Mouse (Mus musculus) testis, postnatal 14 days (tissue): ENCODE measurements at regions not wholly inside any gene's neighbourhood (a gene's known extent, or its start where the extent isn't known, plus 50 kb on each side); places are given as distances from the start of the nearest gene placed in this dataset.

Source experiments
- DNase-seq: peaks from one replicate; pipeline ENCODE4 v3.0.0; 2021; ENCODE audit warnings: low spot score

DNA sequence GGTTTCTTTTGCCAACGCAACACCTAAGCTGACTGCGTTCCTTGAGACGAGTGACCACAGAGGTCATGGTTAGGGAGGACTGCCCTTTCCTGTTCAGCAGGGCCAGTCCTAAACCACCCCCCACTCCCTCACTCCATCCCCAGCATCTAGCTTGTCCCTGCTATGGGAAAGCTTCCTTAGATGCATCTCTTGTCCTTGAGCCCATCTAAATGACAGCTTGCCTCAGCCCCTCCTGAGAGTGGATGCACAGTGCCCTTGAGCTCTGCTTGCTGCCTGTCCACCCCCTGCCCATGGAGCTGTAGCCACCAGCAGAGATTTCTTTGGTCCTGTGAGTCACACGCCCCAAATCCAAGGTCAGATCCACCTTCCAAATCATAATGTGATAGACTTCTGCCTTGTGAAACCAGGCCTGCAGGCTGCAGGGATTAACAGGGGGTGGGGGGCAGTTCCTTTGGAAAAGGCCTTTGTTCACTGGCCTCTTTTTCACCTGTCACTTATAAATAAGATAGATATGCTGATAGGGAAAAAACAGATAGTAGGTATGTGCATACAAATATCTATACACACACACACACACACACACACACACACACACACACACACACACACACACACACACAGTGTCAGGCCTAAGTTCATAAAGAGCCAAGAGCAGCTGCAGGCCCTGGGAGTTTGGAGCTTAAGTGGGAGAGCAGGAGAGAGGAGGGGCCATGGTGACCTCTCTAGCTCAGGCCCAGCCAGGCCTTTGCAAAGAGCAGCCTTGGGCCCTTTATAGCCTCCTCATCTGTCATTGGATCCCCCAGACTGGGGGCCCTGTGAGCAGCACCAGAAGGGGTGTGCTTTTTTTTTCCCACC, 56.4 kb upstream of the Adra2c start:
- DNase-seq, result no peak

- no peak for DNase-seq
Measured at GRCm38 (mm10) chr5:35216271-35216670, 61.8 kb upstream of the Adra2c start.

- no peak for DNase-seq
Measured at GRCm38 (mm10) chr5:35215480-35216195, 62.5 kb upstream of the Adra2c start.

DNA sequence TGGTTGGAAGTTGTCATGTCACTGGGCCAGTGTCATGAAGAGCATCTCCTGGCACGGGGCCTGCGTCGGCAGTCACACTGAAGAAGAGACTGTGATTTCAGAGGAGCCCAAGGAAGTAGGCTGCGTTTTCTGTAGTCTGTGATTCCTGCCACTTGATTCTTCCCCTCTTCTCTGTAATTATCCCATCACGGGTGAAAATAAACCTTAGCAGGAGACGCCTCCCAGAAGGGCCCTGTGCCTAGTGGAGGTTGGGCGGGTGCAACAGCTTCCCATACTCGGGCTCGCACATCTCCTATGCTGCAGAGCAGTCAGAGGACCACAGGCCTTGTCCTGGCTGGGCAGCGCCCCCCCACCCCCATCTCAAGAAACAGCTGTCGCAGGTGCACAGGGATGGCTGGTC, 63.1 kb upstream of the Adra2c start:
- DNase-seq, result no peak

DNA sequence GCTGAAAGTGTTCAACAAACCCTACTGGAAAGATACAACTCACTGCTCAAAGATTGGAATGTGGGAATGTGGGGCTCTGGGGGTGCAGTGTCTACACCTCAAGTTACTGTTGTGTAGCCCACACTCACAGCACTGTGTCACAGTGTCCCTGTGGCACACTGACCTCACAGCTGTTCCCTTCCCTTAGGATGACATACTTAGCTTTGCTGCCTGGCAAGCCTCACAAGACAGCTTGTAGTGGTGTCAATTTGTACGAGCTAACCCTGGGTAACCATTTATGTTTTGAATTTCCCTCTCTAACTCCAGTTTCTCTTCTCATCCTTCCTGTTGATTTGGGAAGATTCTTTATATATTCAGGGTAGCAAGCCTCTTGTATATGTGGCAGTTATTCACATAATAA, 68.8 kb upstream of the Adra2c start:
- DNase-seq, result no peak

GRCm38 (mm10) chr5:35204049-35204448, 74.1 kb upstream of the Adra2c start:
- no peak for DNase-seq

DNA sequence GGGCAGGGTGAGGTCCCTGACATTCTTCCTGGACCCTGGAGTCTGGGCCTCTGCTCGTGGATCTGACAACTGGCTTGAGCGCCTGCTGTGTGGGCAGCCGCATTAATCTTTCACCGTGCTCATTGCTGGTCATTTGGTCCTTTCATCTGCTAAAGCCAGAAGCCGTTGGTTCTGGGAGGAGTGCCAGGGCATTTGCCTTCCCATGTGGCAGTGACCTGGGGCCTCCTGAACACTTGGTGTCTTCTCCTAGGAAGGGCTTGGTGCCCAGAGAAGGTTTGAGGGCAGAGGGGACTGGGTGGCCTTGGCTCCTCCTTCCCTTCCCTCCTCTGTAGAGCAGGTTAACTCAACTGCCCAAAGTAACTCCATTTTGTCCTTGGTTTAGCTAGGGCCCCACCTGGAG, 79.7 kb upstream of the Adra2c start:
- DNase-seq, result no peak

- DNase-seq, result peak; percentile 74
Measured at GRCm38 (mm10) chr5:35189113-35189797, 83.7 kb upstream of the Lrpap1 start.

DNA sequence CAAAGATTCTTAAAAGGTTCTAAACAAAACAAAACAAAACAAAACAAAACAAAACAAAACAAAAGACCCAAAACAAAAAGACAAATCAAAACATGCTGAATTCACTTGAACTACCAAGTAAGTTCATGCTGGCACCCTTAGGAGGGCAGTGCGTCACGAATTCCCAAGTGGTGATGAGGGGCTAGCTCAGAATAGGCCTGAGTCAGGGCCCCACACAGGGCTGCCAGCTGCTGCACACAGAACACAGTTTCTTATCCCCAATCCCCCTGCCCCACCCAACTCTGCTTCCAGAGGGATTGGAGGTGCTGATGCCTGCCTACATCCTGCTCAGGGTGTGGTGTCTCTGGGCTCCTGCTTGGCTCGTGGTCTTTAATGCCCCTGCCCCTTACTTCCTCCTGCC, 80.3 kb upstream of the Lrpap1 start:
- no peak for DNase-seq

GRCm38 (mm10) chr5:35185289-35185688, 79.7 kb upstream of the Lrpap1 start:
- DNase-seq, result no peak

DNA sequence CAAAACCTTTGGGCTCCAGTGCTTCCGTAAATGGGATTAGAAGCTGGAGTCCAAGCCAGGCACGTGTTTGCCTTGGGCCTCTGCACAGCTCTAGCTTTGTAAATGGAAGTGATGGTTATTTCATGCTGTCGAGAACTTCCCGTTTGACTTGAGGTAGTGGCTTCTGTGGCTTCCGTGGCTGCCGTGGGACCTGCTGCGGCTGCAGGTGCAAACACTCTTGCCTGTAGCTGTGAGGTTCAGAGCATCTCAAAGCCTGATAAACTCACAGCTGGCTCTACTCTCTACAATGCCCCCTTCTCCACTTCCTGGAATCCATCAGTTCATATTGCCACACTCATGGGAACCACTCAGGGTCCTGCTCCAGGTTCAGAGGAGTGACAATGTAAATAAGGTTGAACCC, 77.9 kb upstream of the Lrpap1 start:
- DNase-seq, result no peak

DNA sequence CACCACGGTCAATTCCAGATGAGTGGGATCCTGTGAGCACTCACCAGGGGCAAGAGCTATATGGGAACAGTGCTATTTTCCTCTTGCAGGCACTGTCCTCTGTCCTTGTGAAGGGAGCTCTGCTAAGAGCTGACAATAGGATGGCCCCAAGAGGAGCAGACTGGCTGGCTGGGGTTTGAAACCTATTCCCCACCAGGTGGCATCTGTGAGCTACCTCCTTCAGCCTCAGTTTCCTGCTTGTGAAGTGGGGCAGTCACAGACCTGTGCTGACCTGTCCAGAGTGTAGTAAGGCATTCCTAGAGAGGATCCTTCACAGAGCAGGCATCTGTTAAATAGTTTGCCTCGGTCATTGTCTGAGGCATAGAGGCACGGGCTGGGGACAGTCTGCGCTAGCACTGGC, 71.8 kb upstream of the Lrpap1 start:
- no peak for DNase-seq

DNA sequence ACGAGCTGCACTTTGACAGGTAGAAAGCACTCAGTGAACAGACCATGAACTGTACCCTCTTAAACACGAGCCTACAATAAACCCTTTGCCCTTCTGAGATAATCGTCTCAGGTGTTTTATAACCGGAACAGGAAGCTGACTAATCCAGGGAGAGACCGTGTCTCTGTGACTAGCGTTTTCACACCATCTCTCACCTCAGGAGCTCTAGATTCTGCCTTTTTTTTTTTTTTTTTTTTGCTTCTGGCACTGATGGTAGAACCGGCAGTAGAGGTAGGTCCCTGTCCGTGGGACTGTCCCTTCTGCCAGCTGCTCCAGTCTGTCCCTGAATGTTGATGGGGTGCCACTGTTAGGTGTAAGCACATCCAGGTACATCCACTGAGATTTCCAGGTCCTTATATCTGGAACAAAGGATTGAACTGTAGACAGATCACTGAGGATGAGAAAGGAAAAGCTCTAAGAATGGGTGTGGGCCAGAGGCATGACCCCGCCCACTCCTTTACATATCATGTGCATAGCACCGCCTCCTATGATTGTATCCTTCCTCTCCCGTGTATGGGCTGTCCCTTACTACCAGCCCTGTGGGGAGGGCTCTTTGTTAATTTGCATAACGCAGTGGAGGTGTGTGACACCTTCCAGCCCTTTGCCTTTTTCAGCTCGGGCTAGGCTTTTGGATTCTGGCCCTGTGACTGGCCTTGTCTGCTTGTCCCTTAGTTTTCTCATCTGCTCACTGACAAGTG, 70.7 kb upstream of the Lrpap1 start:
- no peak for DNase-seq

DNA sequence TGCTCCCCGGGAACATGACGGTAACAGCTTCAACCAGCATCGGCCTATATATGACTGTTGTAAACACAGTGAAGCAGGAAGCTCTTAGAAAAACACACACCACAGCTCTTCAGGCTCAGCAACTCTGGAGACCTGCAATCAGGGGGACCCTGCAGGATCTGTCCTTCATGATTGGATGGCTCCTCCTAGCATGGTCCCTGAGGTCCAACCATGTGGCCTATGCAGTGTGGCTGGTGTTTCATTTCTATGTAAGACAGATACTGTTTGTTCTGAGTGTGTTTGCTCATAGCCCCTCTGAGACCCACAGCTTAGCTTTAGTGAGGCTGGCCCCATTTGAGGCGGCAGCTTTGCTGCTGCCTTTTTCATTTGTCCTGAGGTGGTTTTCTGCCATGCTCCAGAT, 68.8 kb upstream of the Lrpap1 start:
- DNase-seq, result no peak

- no peak for DNase-seq
Measured at GRCm38 (mm10) chr5:35171336-35171735, 65.8 kb upstream of the Lrpap1 start.

GRCm38 (mm10) chr5:35170369-35171130, 65.0 kb upstream of the Lrpap1 start:
- DNase-seq, result no peak

- DNase-seq, result no peak
Measured at GRCm38 (mm10) chr5:35169614-35170293, 64.2 kb upstream of the Lrpap1 start.

DNA sequence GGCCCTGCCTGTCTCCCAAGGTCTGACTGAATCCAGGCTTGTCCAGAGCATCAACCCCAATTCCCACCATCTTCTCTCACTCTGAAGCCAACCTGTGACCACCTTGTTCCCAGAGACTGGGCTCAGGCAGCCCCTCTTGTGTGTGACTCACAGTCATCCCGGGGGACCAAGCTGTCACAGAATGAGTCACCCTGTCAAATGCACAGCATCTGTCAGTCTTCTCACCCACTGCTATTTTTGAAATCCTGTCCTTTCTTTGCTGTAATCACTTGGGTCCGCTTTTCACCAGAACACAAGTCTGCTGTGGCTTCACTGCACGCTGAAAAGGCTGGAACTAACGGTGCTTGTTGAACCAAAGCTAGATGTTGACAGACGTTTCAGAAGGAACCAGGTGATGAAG, 63.3 kb upstream of the Lrpap1 start:
- DNase-seq, result no peak

DNA sequence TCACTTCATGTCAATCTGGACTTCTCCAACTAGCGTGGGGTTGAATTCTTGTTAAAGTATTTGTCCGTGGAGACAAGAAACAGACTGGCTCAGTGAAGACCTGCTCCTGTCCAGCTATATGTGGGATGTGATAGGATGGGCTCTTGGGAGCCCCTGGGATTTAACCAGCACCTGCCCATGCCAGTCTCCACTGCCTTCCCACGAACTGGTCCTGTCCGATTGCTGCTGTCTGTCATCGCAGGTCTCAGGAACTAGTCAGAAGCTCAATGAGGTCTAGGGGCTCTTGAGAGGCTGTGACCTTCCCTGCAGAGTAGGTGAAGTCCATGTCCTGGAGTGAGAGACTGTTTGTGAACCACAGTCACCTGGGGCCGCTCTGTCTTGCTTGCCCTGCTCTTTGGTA, 62.8 kb upstream of the Lrpap1 start:
- DNase-seq, result no peak

GRCm38 (mm10) chr5:35165993-35166392, 60.4 kb upstream of the Lrpap1 start:
- no peak for DNase-seq

- DNase-seq, result no peak
Measured at GRCm38 (mm10) chr5:35165459-35165858, 59.9 kb upstream of the Lrpap1 start.
